Mouse (Mus musculus) lung, postnatal 25 days (tissue): Measurements from ENCODE around the gene Fam71f2.

ENCODE experiments used
- DNase-seq: peaks from one replicate; pipeline ENCODE4 v3.0.0; 2022; ENCODE audit warnings: low spot score

Gene Fam71f2

DNA sequence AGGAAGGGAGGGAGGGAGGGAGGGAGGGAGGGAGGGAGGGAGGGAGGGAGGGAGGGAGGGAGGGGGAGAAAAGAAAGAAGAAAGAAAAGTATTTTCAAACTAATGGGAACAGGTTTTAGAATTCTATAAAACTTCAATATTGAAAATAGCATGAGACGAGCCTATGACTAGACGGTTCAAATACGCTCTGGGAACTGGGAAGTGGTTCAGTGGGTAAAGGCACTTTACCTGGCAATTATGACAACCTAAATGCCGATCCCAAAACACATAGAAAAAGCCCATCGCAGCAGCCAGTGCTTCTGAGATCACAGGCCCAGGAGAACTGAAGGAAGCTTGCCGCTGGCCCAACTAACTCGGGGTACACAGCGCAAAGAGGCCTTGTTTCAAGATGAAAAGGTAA is at the start of gene Fam71f2:
Gene Fam71f2 (plus strand): TSS at position 301 of the 400 bp plus-strand sequence.
- no peak for DNase-seq

GRCm38 (mm10) chr6:29230386-29230785 is 49.0 kb upstream of the Fam71f2 start:
- no peak for DNase-seq

GRCm38 (mm10) chr6:29231799-29232198 is 47.6 kb upstream of the Fam71f2 start:
- DNase-seq = no peak

GRCm38 (mm10) chr6:29232321-29232720 is 47.1 kb upstream of the Fam71f2 start:
- no peak for DNase-seq

- DNase-seq = no peak
Measured at GRCm38 (mm10) chr6:29233710-29234109, 45.7 kb upstream of the Fam71f2 start.

DNA sequence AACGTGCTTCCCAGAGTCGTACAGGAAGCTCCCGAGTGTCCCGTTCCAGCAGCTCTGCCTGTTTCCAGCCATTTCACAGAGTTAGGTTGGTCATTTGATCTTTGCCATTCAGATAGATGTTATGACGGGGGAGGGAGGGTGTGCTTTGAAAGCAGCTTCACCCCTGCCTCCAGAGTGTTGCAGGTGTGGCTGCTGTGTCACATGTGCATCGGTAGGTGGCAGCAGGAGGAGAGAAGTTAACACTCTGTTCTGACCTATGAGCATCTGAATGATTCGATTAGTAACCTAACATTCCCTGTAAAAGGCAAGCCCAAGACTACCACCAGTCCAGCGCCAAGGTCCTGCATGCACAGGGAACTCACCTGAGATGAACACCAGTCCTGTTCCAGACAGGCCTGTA is 45.1 kb upstream of the Fam71f2 start:
- DNase-seq = no peak

DNA sequence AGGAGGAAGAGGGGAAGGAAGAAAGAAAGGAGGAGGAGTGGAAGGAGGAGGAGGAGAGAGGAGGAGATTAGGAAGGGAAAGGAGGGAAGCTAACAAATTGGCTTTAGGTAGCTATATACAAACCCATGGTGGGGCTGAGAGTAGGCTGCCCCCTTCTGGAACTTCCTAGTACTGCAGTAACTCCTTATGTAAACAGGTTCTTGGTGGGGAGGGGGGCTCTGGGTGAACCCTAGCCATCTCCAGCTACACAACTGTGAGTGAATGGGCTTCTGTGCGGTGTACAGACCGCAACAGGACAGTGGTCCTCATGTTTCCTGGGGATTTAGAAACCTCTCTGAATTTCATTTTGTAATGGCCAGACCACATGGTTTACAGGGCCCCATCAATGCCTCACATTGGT is 38.6 kb upstream of the Fam71f2 start:
- DNase-seq = peak; percentile 64

- peak; percentile 21 for DNase-seq
Measured at GRCm38 (mm10) chr6:29241697-29242096, 37.7 kb upstream of the Fam71f2 start.

DNA sequence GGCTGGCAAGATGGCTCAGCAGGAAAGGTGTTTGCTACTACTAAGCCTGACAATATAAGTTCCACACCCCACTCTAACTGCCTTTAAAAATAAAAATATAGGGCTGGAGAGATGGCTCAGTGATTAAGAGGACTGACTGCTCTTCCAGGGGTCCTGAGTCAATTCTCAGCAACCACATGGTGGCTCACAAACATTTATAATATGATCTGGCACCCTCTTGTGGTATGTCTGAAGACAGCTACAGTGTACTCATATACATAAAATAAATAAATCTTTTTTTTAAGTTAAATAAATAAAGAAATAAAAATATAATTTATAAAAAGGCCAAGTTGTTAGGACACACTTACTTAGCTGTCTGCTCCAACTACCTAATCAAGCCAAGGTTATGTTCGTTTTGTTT is 37.1 kb upstream of the Fam71f2 start:
- no peak for DNase-seq

DNA sequence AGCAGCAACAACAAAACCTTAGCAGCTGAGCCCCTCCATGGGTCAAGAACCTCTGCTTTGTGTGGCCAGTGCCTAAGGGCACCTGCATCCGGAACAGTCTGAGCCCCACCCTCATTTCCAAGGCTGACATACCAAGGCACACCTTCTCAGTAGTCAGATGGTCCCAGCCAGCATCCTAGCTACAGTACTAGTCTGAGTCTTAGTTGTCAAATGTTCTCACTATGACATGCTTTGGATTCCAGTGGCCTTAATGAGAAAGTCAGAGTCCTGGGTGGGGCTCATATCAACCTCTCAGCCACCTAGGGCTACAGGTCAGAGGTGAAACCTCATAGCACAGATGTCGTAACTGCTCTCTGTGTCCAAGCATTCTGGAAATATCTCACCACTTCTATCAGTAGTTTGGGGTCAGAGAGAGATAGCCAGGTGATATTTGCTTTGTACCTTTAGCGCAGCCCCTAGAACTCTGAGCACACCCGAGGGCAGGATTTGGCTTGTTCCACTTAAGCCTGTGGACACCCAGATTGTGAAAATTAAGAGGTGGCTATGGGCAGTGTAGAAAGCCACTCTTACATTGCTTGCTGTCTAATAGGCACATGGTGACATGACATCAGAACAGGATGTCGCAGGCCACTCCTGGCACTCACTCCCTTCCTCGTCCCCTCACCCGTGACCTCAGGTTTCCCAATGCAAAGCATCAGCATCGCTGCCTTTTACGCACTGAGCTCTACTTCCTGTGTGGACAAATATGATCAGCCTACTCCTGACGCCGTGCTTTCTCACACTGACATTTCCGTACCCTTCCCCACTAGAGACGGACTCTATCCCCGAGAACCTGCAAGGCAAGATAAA is 33.9 kb upstream of the Fam71f2 start:
- DNase-seq = peak; percentile 31

- no peak for DNase-seq
Measured at GRCm38 (mm10) chr6:29246183-29246582, 33.2 kb upstream of the Fam71f2 start.

DNA sequence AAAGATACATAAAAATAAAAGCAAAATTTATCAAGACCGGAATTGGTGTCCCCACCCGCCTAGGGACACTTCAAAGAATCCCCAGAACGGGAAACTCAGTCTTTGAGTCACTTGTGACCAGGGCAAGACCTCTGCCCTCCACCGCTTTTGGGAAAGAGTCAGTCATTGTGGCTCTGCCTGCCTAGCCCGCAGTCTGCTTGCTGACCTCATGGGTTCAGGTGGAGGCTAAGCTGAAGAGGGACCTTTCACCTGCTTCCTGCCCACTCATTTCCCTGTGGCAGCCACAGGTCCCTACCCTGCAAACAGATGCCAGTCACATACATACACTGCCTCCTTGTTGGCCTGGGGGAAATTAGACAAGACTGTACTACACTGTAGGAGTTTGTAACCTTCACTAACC is 32.8 kb upstream of the Fam71f2 start:
- no peak for DNase-seq

DNA sequence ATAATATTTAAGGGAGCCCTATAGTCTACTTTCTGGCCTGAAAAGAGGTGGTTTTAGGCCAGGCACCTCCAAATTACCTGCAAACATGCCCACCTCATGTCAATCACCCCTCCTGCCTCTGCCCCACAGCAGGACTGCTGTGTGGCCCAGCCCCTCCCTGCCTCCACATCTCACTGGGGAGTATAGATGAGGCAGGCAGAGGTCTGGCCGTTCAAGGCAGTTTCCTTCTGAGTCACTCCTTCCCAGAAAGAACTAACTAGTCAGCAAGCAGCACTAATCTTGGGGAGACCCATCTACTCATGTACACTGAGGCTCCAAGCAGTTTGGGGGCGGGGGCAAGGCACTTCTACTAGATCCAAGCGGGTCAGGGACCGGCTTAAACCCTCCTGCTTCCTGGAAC is 32.3 kb upstream of the Fam71f2 start:
- no peak for DNase-seq

DNA sequence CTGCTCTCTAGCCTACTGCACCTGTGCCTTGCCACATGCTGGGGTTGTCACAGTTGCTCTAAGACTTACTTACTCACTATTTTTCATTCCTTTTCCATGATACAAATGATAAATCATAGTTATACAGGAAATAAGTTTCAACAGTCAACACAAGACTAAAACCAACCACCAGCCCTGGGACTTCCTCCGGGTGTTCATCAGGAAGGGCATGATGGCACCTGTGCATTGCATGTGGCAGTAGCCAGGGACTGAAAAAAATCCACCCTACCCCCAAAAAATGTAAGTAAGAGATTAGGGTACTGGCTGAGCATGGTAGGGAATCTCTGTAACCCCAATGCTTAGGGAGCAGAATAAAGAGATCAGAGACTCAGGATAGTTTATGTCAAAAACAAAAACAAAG is 20.0 kb upstream of the Fam71f2 start:
- no peak for DNase-seq

DNA sequence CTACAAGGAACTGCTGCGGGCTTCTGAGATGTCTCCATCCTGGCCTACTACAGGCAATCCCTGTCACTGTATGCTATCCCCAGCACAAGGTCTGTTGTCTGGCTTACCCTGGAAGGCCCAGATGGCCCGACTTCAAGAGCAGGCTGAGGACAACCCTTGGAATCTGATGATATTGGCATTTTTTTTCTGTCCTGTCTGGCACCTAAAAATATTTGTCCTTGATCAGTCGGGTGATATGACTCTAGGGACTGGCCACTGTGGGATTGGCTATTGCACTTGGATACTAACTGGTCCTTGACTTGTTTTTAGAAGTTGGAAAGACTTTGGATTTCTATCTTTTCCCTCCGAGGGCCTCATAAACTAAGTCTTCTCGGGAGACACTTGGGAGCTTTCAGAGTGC is 17.6 kb upstream of the Fam71f2 start:
- no peak for DNase-seq

GRCm38 (mm10) chr6:29263650-29264455 is 15.5 kb upstream of the Fam71f2 start:
- no peak for DNase-seq

DNA sequence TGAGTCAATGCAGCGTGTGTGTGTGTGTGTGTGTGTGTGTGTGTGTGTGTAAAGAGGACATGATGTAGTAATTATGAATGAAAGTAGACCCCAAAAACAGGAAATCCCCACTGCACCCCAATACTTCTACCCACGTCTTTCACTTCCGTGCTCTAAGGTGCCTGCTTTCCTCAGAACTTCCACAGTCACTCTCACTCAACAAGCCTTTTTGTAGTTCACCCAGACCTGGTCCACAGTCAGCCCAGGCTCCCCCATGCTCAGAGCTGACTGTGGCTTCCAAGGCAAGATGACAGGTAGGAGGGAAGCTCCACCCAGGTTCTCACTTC is 15.0 kb upstream of the Fam71f2 start:
- DNase-seq = no peak

GRCm38 (mm10) chr6:29266936-29267335 is 12.5 kb upstream of the Fam71f2 start:
- DNase-seq = no peak

GRCm38 (mm10) chr6:29269006-29269668 is 10.3 kb upstream of the Fam71f2 start:
- DNase-seq = peak; percentile 66

- DNase-seq = peak; percentile 76
Measured at GRCm38 (mm10) chr6:29270961-29271360, 8.4 kb upstream of the Fam71f2 start.

DNA sequence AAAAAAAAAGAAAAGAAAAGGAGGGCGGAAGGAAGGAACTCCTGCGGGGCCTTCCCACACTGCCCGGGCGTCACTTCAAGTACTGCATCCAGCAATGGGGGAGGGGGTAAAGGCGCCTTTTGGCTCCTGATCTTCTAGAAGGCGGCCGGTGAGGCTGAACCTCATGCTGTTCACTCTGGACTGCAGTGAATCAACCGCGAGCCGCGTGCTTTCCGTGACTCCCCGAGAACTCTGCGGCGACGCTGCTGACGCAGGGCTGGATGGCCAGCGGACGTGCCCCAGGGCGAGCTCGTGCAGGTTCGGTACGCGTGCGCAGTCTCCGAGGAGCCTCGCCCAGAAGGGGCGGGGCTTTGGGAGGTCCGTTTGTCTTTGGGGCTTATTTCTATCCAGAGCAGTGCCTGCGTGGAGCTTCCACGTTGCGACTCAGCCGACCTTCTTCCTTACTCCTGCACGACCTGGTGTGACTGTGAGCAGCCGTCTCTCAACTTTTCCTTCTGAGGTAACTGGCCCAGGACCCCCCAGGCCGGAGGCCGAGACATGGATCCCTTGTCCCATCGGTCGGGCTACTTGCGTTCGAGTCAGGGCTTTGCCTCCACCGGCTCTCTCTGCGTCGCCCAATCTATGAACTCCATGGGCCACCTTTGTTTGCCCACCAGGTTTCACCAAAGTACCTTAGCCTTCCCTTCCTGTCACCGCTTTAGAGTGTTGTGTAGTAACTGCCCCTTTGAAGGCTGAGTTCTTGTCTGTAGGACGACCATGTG is 6.9 kb upstream of the Fam71f2 start, which contains the start of gene Hilpda:
Gene Hilpda (plus strand): TSS at position 177 of the 761 bp plus-strand sequence.
- DNase-seq = peak; percentile 95

DNA sequence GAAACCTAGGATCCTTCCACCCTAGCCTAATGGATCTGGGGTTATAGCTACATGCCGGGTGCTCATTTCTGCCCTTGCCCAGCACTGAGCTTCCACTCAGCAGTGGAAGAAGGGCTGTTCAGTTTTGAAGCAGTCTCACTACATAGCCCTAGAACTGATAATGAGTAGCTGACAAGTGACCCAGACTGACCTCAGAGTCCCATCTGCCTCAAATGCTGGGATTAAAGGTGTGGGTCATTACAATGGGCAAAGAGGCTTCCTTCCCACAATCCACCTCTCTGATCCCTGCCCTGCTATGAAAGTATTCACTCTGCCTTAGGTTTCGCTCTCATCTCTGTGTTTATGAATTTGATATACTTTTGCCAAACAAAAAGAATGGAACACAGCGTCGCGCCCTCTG is 2.6 kb upstream of the Fam71f2 start:
- no peak for DNase-seq
